Mouse (Mus musculus) lung, adult 2 months (tissue): ENCODE results near the gene Slf2. TPM values are rescaled to one million over a fixed set of nuclear protein-coding genes. Genes with fewer than 3 reads are reported as not detected.

ENCODE experiments used
- DNase-seq: peaks from one replicate; pipeline ENCODE4 v3.0.0; 2022
- H3K4me1 ChIP-seq: fragments of 200-500 bp; 2 replicates; pipeline ENCODE4 v1.6.1; 2011; ENCODE audit warnings: low read length; ENCODE audit not compliant: control insufficient read depth, insufficient read depth
- H3K4me3 ChIP-seq: fragments of 200-500 bp; replicated peaks from 2 replicates; pipeline ENCODE3; 2011; ENCODE audit warnings: low read depth, mild to moderate bottlenecking, control low read depth, low read length; ENCODE audit errors: extremely low read depth
- CTCF ChIP-seq: fragments of 200-500 bp; IDR thresholded peaks from 2 replicates; pipeline ENCODE4 v1.5.1; 2011; ENCODE audit warnings: mild to moderate bottlenecking, low read length, control low read depth; ENCODE audit not compliant: insufficient read depth
- POLR2A ChIP-seq: fragments of 200-500 bp; IDR thresholded peaks from 2 replicates; pipeline ENCODE4 v1.6.1; 2011; ENCODE audit warnings: low read depth, mild to moderate bottlenecking, control low read depth, low read length, borderline replicate concordance; ENCODE audit errors: extremely low read depth
- WGBS: fragments of 180-500 bp; shearing (Covaris S2); methylation state at CpG from one replicate; pipeline ENCODE4 v1.1.7; 2018; 5-methylcytosine and 5-hydroxymethylcytosine counted together
- polyA plus RNA-seq: library from polyadenylated mRNA; depleted of rRNA; stranded (reverse); fragments of >200 nt; gene quantifications from 2 replicates; pipeline ENCODE4 v1.2.3, GENCODE M21; 2012

Gene Slf2
- polyA plus RNA-seq, 1 experiment, result 24.3 TPM

DNA sequence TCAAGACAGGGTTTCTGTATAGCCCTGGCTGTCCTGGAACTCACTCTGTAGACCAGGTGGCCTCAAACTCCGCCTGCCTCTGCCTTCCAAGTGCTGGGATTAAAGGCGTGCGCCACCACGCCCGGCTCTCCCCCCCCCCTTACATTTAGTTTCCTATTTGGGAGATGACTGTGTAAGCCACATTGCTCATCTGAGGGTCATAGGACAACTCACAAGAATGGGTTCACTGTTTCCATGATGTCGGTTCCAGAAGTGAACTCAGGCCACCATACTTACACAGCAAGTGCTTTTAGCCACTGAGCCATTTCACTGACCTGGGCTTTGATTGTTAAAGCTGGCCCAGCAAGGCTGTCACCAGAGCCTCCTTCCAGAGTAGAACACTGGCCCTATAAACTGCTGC, 46.2 kb downstream of the Slf2 start:
- no peak for TF ChIP-seq CTCF
- TF ChIP-seq POLR2A, result no peak
- 91% methylated on average over 6 of the region's 6 CpGs for WGBS
- H3K4me1 ChIP-seq, result no peaks in the 10 kb centered on the region
- H3K4me3 ChIP-seq, result no peak overlapping the region
- DNase-seq, result no peak

DNA sequence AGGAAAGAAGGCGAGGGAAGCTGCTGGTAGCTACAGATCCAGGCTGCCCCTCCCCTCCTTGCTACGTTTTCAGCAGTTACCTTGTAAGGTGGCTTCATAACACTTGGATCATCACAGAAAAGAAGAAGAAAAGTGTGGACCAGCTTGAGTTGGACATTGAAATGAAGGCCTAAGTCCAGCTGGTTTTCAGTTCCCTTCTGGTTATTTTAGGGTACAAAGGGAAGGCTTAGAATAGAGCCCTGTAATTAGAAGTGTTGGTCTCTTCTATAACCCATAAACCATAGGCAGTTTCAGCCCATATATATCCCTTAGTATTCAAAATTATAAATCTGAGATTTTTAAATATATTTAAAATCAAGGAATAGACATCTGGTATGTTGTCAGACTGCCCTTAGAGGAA, 49.8 kb downstream of the Slf2 start:
- DNase-seq, result no peak
- TF ChIP-seq POLR2A, result no peak
- TF ChIP-seq CTCF, result no peak
- H3K4me1 ChIP-seq, result no peaks in the 10 kb centered on the region
- H3K4me3 ChIP-seq, result no peak overlapping the region
- 82% methylated on average over 2 of the region's 2 CpGs for WGBS

DNA sequence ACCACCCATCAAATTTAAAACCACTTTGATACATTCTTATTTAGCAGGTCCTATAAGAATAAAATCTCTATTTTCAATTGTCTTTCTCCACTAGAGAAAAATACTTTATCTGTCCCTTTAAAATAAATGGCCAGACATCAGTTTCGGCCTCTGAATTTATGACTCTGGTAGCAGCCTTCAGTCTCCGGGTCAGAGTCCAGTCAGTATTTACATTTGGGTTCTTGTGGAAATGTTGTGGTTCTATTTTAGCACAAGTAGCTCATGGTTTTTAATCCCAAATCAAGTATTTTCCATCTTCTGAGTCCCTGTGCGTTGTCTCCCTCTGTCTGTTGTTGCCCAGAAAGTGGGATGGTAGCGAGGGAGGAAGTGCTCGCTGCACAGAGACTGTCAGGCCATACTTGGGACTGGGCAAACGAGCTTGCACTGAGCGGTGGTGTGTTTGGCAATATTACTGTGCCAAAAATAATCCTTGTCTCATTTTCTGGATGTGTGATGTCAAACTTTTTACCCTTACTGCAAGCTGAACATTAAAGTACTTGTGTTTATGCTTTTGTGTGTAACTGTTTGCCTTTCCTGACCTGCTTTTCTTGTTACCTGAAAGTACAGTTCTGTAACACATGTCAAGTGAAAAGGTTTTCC, 51.6 kb downstream of the Slf2 start:
- no peak overlapping the region for H3K4me3 ChIP-seq
- no peak for DNase-seq

DNA sequence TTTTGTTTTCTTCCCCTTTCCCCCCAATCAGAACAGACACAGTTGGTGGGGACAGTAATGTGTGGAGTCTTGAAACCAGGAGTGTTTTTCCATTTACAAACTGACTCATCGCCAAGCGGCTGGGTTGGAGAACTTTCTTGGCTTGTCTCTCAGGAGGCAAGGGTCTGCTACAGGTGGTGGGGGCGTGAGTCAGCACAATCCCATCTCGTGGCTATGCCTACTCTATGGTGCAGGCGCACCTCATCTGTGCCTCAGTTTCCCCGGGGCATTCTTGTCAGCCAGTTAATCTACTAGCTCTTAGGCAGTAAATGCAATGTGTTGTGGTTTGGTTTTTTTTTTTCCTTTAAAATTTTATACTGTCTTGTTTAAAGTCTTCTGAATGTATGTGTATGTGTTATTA, 52.4 kb downstream of the Slf2 start:
- Histone ChIP-seq H3K4me3 (no peak overlapping the region), H3K4me1 (no peaks in the 10 kb centered on the region)
- DNase-seq, result no peak
- no peak for TF ChIP-seq CTCF
- no peak for TF ChIP-seq POLR2A
- 85% methylated on average over 6 of the region's 6 CpGs for WGBS

More for the DNA sequence above, 51.6 kb downstream of the Slf2 start:
- no peaks in the 10 kb centered on the region for H3K4me1 ChIP-seq
- 51% methylated on average over 7 of the region's 7 CpGs for WGBS
- TF ChIP-seq POLR2A (no peak), CTCF (no peak)

DNA sequence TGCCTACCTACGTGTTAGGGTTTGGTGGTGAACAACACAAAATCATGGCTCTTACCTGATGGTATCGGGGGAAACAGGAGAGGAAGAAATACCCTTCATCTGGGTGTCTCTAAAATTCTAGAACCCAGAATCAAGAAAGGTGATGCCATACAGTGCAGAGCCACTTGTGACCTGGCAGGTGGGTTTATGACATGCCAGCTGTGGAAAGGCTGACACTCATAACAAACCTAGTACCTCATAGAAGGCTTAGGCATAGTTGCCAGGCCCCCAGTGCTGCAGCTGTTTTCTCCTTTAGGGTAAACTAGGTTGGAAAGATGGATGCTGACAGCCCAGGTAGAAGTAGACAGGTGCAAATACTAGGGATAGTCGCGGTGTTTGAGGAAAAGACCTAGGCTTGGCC, 53.5 kb downstream of the Slf2 start:
- no peak for DNase-seq
- TF ChIP-seq CTCF (no peak), POLR2A (no peak)
- H3K4me3 ChIP-seq, result no peak overlapping the region
- 0 out of 2 replicates have a peak, but pooled peaks cover 2% of the 10 kb centered on the region for H3K4me1 ChIP-seq
- WGBS, result 88% methylated on average over 4 of the region's 4 CpGs

DNA sequence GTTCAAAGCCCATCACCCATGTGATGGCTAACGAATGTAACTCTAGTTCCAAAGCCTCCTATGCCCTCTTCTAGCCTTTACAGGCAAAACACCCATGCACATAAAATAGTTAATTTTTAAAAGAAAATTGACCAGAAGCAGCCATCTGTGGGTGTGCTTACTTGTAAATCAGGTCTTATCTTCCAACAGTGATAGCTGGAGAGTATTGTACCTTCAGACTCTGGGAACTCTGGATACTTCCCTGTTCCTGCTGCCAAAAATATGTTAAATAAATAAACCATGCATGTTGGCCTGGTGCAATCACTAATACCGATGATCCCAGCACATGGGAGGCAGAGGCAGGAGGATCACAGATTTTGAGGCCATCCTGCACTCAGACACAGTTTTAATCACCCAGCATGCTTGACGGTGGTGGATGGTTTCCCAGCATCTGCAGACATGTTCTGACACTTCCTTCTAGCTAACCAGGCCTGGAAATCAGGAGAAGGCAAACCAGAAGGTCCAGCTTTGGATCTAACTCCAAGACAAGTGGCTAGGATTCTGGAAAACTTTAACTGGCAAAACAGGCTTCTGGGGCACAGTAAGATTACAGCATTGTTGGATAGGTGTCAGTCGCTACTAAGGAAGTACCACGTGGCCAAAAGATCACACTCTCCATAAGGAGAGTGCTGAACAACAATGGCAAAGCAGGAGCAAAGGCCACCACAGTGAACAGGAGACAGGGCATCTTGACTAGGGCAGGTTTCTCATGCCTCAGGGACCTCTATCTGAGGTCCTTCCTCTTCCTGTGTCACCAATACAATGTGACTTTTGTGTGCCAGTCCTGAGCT, 54.4 kb downstream of the Slf2 start:
- no peak for DNase-seq
- no peak for TF ChIP-seq POLR2A
- no peak for TF ChIP-seq CTCF
- peaks cover 2% of the 10 kb centered on the region; the same call in 1 of the 2 replicates for H3K4me1 ChIP-seq
- 42% methylated on average over 5 of the region's 5 CpGs for WGBS
- no peak overlapping the region for H3K4me3 ChIP-seq

DNA sequence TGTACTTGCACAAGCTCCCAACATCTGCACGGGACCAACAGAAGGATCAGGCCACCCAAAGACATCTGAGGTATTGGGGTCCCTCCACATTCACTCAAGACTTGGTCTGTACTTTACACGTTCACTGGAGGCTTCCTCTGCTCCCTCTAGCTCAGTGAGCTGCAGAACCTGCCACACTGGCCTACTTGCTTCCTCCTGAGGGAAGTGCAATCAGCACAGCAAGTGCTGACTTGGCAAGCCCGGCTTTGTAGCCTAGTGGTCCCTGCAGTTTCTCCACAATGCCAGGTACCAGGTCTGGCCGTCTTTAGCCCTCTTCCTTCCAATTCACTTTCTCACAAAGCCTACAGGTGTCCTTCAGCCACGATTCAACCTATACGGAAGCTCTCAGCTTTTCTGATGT, 56.1 kb downstream of the Slf2 start:
- DNase-seq, result no peak
- Histone ChIP-seq H3K4me3 (no peak overlapping the region), H3K4me1 (peaks cover 2% of the 10 kb centered on the region; the same call in 1 of the 2 replicates)
- no peak for TF ChIP-seq POLR2A
- 75% methylated on average over 6 of the region's 6 CpGs for WGBS

DNA sequence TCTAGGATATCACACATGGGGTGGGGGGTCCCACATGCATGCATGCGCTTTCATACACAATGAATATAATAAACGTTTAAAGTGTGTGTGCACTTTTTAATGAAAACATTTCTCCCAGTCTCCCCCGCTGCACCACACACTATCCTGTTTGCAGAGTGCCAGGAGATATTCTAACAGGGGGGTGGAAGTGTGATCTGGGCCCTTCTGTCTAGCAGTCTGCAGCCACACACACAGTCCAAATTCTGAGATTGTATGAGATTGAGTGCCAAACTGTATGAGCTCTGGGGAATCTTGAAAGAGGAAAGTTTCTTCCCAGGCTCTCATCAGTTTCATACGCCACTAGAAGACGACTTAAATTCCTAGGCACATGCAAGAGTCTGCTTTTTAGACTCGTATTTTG, 56.9 kb downstream of the Slf2 start:
- TF ChIP-seq CTCF, result no peak
- TF ChIP-seq POLR2A, result no peak
- WGBS, result 60% methylated on average over 6 of the region's 6 CpGs
- DNase-seq, result no peak
- peaks cover 2% of the 10 kb centered on the region; the same call in 1 of the 2 replicates for H3K4me1 ChIP-seq
- no peak overlapping the region for H3K4me3 ChIP-seq

DNA sequence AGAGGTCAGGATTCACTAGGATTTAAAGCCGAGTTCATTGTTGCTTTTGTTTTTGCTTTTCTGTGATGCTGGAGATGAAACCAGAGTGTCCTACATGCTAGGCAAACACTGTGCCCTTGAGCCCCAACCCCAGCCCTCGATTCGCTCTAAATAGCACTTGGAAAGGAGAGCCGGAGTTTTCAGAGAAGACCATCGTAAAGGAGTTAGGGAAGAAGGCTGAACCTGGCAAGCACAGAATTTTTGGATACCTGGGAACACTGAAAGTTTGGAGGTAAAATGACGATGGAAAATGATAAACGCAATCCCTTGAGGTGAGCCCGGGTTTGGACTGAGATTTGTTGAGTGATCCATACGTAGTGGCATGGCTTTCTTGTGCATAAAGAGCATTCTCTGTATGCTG, 57.4 kb downstream of the Slf2 start:
- no peak for DNase-seq
- Histone ChIP-seq H3K4me1 (peaks cover 2% of the 10 kb centered on the region; the same call in 1 of the 2 replicates), H3K4me3 (no peak overlapping the region)
- no peak for TF ChIP-seq CTCF
- no peak for TF ChIP-seq POLR2A
- 42% methylated on average over 9 of the region's 9 CpGs for WGBS
